25 mouse cellular contexts compared by ENCODE assay signal in the genomic region with DNA sequence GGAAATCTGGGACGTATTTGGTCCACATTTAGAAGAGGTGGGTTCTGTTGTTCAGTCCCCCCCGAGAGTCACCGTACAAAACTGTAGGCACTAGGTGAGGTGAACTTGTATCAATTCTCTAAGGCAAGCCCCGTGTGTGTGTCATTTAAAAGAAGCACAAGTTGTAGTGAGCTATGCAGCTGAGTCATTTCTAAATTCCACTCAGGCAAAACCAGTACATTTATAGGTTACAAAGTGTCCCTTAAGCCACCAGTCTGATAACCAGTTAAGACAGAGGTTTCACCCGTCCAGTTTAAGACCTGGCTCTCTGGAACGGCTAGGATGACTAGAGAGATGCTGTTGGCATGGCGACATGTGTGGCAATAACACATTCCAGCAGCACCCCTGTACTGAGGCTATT.
"Had no signal": no experiment of that assay in that cellular context is flagged by ENCODE, and none has a peak within 500 bp of the region (broad histone marks: within the 10 kb centered on the region; RNA-seq: fewer than 3 reads in every experiment).

No protein-coding gene starts in this region.

- DNase-seq: gastrocnemius, adult 2 months; gastrocnemius, postnatal 10 days; gastrocnemius, postnatal 25 days; heart, adult 18-20 months; heart, postnatal 4 days; kidney, adult 18-20 months; kidney, adult 8-10 months; kidney, postnatal 10 days; kidney, postnatal 25 days; kidney, postnatal 4 days; layer of hippocampus, postnatal 36 days; left cerebral cortex, postnatal 4 days had no signal

- H3K27ac ChIP-seq: gastrocnemius, adult 2 months; heart, embryonic 13.5 days; heart, embryonic 15.5 days; hindbrain, embryonic 10.5 days; hindbrain, embryonic 14.5 days; layer of hippocampus, adult 2 months; limb, embryonic 13.5 days; limb, embryonic 15.5 days; liver, embryonic 12.5 days; liver, embryonic 14.5 days had no signal

- H3K4me3 ChIP-seq: gastrocnemius, adult 2 months; heart, embryonic 13.5 days; heart, embryonic 15.5 days; hindbrain, embryonic 10.5 days; hindbrain, embryonic 12.5 days; layer of hippocampus, adult 2 months; limb, embryonic 13.5 days; limb, embryonic 15.5 days; liver, embryonic 12.5 days had no signal

- H3K36me3 ChIP-seq: heart, embryonic 13.5 days; heart, embryonic 15.5 days; hindbrain, embryonic 10.5 days; hindbrain, embryonic 12.5 days; limb, embryonic 13.5 days; limb, embryonic 15.5 days; liver, embryonic 12.5 days had no signal

- ATAC-seq: inflammation-experienced regulatory T-cells, adult 6 months; intestine, postnatal 0 days; liver, embryonic 12.5 days had no signal

- H3K4me2 ChIP-seq: heart, embryonic 11.5 days; heart, embryonic 13.5 days; heart, embryonic 15.5 days; hindbrain, embryonic 12.5 days; hindbrain, embryonic 14.5 days; limb, embryonic 13.5 days; limb, embryonic 15.5 days; liver, embryonic 12.5 days had no signal

- H3K27me3 ChIP-seq: heart, embryonic 13.5 days; heart, embryonic 15.5 days; hindbrain, embryonic 12.5 days; limb, embryonic 13.5 days; limb, embryonic 15.5 days; liver, embryonic 12.5 days had no signal

- H3K4me1 ChIP-seq: limb, embryonic 13.5 days; limb, embryonic 15.5 days; liver, embryonic 12.5 days had no signal

- H3K9me3 ChIP-seq: heart, embryonic 13.5 days; heart, embryonic 15.5 days; hindbrain, embryonic 10.5 days; hindbrain, embryonic 12.5 days; limb, embryonic 13.5 days; limb, embryonic 15.5 days had no signal

- H3K9ac ChIP-seq: heart, embryonic 13.5 days; heart, embryonic 15.5 days; hindbrain, embryonic 12.5 days; hindbrain, embryonic 14.5 days; limb, embryonic 13.5 days; limb, embryonic 15.5 days; liver, embryonic 12.5 days; liver, embryonic 14.5 days had no signal
